Mouse (Mus musculus): ENCODE measurements around the gene Prex1.

GRCm38 (mm10) chr2:166719301-166719929, 5.8 kb upstream of the Prex1 start:
- TF ChIP-seq POLR2A (IDR thresholded peaks at IDR 0.05; ENCODE audit: low read depth, low read length) (no peak), CTCF (IDR thresholded peaks at IDR 0.05; ENCODE audit: extremely low read depth, insufficient read length, insufficient replicate concordance, low read depth, low read length) (no peak)

All from small intestine, adult 2 months (tissue).